Mouse (Mus musculus) MEL (cell line): ENCODE measurements around the gene Ostf1. TPM values are rescaled to one million over a fixed set of nuclear protein-coding genes. Genes with fewer than 3 reads are reported as not detected.

Experiments
- DNase-seq: peaks from one replicate; pipeline ENCODE4 v3.0.0; 2011; ENCODE audit warnings: low read depth, low spot score
- H3K27ac ChIP-seq: 2 replicates; pipeline ENCODE4 v1.5.1; 2012; ENCODE audit warnings: low read depth, mild to moderate bottlenecking, control low read depth, low read length, moderate library complexity; ENCODE audit not compliant: control insufficient read depth
- H3K27me3 ChIP-seq, 2 experiments: fragments of 150-350 bp in 1 of 2; sonication (generic) in 1 of 2; 2 replicates each; pipeline ENCODE4 v1.6.1; 2012; ENCODE audit warnings: low read length in 2 of 2, mild to moderate bottlenecking in 2 of 2, improper control_type of control experiment in 1 of 2, moderate library complexity in 1 of 2; ENCODE audit not compliant: insufficient read depth in 2 of 2, control insufficient read depth in 1 of 2
- H3K36me3 ChIP-seq, 2 experiments: 2 replicates each; pipeline ENCODE4 v1.6.1; 2012 to 2014; ENCODE audit warnings: low read length in 2 of 2, improper control_type of control experiment in 1 of 2, inconsistent platforms in 1 of 2, mild to moderate bottlenecking in 1 of 2; ENCODE audit not compliant: insufficient read depth in 2 of 2, control insufficient read depth in 1 of 2
- H3K4me1 ChIP-seq, 2 experiments: fragments of 150-350 bp in 1 of 2; sonication (generic) in 1 of 2; 2 replicates each; pipeline ENCODE4 v1.6.1; 2012; ENCODE audit warnings: low read length in 2 of 2, improper control_type of control experiment in 1 of 2, mild to moderate bottlenecking in 1 of 2; ENCODE audit not compliant: insufficient read depth in 2 of 2, control insufficient read depth in 1 of 2
- H3K4me3 ChIP-seq, 2 experiments: fragments of 150-350 bp in 1 of 2; sonication (generic) in 1 of 2; 2 replicates each; pipeline ENCODE4 v1.5.1; 2012; ENCODE audit warnings: low read depth in 2 of 2, low read length in 2 of 2, mild to moderate bottlenecking in 2 of 2, moderate library complexity in 2 of 2, control low read depth in 1 of 2, improper control_type of control experiment in 1 of 2; ENCODE audit not compliant: control insufficient read depth in 1 of 2, insufficient read depth in 1 of 2
- H3K79me2 ChIP-seq: 2 replicates; pipeline ENCODE4 v1.6.1; 2012; ENCODE audit warnings: mild to moderate bottlenecking, low read length, moderate library complexity; ENCODE audit not compliant: control insufficient read depth, poor library complexity, insufficient read depth
- H3K9ac ChIP-seq: 2 replicates; pipeline ENCODE4 v1.6.1; 2012; ENCODE audit warnings: low read depth, mild to moderate bottlenecking, control low read depth, low read length, moderate library complexity; ENCODE audit not compliant: control insufficient read depth, poor library complexity, severe bottlenecking
- H3K9me3 ChIP-seq: fragments of 150-350 bp; sonication (generic); replicated peaks from 2 replicates; pipeline ENCODE4 v1.6.1; 2012; ENCODE audit warnings: mild to moderate bottlenecking, low read length, improper control_type of control experiment, moderate library complexity; ENCODE audit not compliant: insufficient read depth
- CHD1 ChIP-seq: IDR thresholded peaks from 2 replicates; pipeline ENCODE4 v1.6.1; 2012; ENCODE audit warnings: low read depth, mild to moderate bottlenecking, inconsistent platforms, low read length, improper control_type of control experiment
- CHD2 ChIP-seq: IDR thresholded peaks from 2 replicates; pipeline ENCODE4 v1.6.1; 2011; ENCODE audit warnings: low read length, improper control_type of control experiment
- CTCF ChIP-seq, 3 experiments: IDR thresholded peaks in 2 of 3; conservative IDR thresholded peaks in 1 of 3; 2 replicates each; pipeline ENCODE4 v1.5.1; 2011 to 2012; ENCODE audit warnings: low read length in 3 of 3, low read depth in 2 of 3, mild to moderate bottlenecking in 2 of 3, improper control_type of control experiment in 1 of 3, inconsistent platforms in 1 of 3, mixed read lengths in 1 of 3, moderate library complexity in 1 of 3; ENCODE audit not compliant: control insufficient read depth in 1 of 3, insufficient read depth in 1 of 3, poor library complexity in 1 of 3, severe bottlenecking in 1 of 3
- E2F4 ChIP-seq: IDR thresholded peaks from 2 replicates; pipeline ENCODE4 v1.6.1; 2011; ENCODE audit warnings: low read depth, low read length, improper control_type of control experiment, borderline replicate concordance
- ELF1 ChIP-seq: IDR thresholded peaks from 2 replicates; pipeline ENCODE4 v1.6.1; 2014; ENCODE audit warnings: low read depth, mild to moderate bottlenecking, inconsistent platforms, low read length, improper control_type of control experiment, moderate library complexity
- EP300 ChIP-seq, 2 experiments: IDR thresholded peaks; 2 replicates each; pipeline ENCODE4 v1.6.1; 2011; ENCODE audit warnings: improper control_type of control experiment in 2 of 2, low read length in 2 of 2, low read depth in 1 of 2, mild to moderate bottlenecking in 1 of 2
- ETS1 ChIP-seq: IDR thresholded peaks from 2 replicates; pipeline ENCODE4 v1.6.1; 2012; ENCODE audit warnings: low read depth, mild to moderate bottlenecking, inconsistent platforms, low read length, improper control_type of control experiment, moderate library complexity
- GATA1 ChIP-seq: IDR thresholded peaks from 2 replicates; pipeline ENCODE4 v1.6.1; 2011; ENCODE audit warnings: low read depth, low read length, improper control_type of control experiment
- HCFC1 ChIP-seq: IDR thresholded peaks from 2 replicates; pipeline ENCODE4 v1.6.1; 2012; ENCODE audit warnings: low read depth, mild to moderate bottlenecking, inconsistent platforms, low read length, improper control_type of control experiment, moderate library complexity
- KAT2A ChIP-seq: conservative IDR thresholded peaks from 2 replicates; pipeline ENCODE4 v1.6.1; 2012; ENCODE audit warnings: low read depth, low read length, improper control_type of control experiment, inconsistent platforms
- MAFK ChIP-seq: IDR thresholded peaks from 2 replicates; pipeline ENCODE4 v1.6.1; 2011; ENCODE audit warnings: low read depth, mild to moderate bottlenecking, low read length, improper control_type of control experiment, borderline replicate concordance
- MAX ChIP-seq: IDR thresholded peaks from 2 replicates; pipeline ENCODE4 v1.6.1; 2011; ENCODE audit warnings: low read length, improper control_type of control experiment
- MEF2A ChIP-seq: IDR thresholded peaks from 2 replicates; pipeline ENCODE4 v1.6.1; 2014; ENCODE audit warnings: low read depth, mild to moderate bottlenecking, inconsistent platforms, low read length, improper control_type of control experiment; ENCODE audit not compliant: poor library complexity, insufficient replicate concordance, severe bottlenecking; ENCODE audit errors: extremely low read depth
- MXI1 ChIP-seq: IDR thresholded peaks from 2 replicates; pipeline ENCODE4 v1.6.1; 2011; ENCODE audit warnings: mild to moderate bottlenecking, low read depth, low read length, improper control_type of control experiment
- MYC ChIP-seq: IDR thresholded peaks from 2 replicates; pipeline ENCODE4 v1.6.1; 2011; ENCODE audit warnings: low read depth, mild to moderate bottlenecking, low read length, improper control_type of control experiment, moderate library complexity
- NELFE ChIP-seq: IDR thresholded peaks from 2 replicates; pipeline ENCODE4 v1.6.1; 2011; ENCODE audit warnings: low read depth, low read length, improper control_type of control experiment
- NRF1 ChIP-seq: IDR thresholded peaks from 2 replicates; pipeline ENCODE4 v1.6.1; 2014; ENCODE audit warnings: low read depth, mild to moderate bottlenecking, inconsistent platforms, low read length, improper control_type of control experiment, moderate library complexity; ENCODE audit not compliant: poor library complexity, insufficient read depth, severe bottlenecking
- POLR2AphosphoS5 ChIP-seq: IDR thresholded peaks from 2 replicates; pipeline ENCODE4 v1.6.1; 2012; ENCODE audit warnings: low read depth, borderline replicate concordance, mild to moderate bottlenecking, inconsistent platforms, low read length, moderate library complexity, mixed read lengths
- RAD21 ChIP-seq: IDR thresholded peaks from 2 replicates; pipeline ENCODE4 v1.6.1; 2011; ENCODE audit warnings: mild to moderate bottlenecking, low read depth, low read length, improper control_type of control experiment
- SIN3A ChIP-seq: IDR thresholded peaks from 2 replicates; pipeline ENCODE4 v1.6.1; 2012; ENCODE audit warnings: low read length, improper control_type of control experiment, inconsistent platforms
- SMC3 ChIP-seq: IDR thresholded peaks from 2 replicates; pipeline ENCODE4 v1.6.1; 2011; ENCODE audit warnings: low read depth, low read length, improper control_type of control experiment
- TAL1 ChIP-seq: IDR thresholded peaks from 2 replicates; pipeline ENCODE4 v1.6.1; 2012; ENCODE audit warnings: mild to moderate bottlenecking, inconsistent platforms, low read length, moderate library complexity, mixed read lengths
- TCF12 ChIP-seq: IDR thresholded peaks from 2 replicates; pipeline ENCODE4 v1.6.1; 2014; ENCODE audit warnings: low read depth, mild to moderate bottlenecking, inconsistent platforms, low read length, improper control_type of control experiment, moderate library complexity
- USF1 ChIP-seq: IDR thresholded peaks from 2 replicates; pipeline ENCODE4 v1.6.1; 2014; ENCODE audit warnings: low read depth, mild to moderate bottlenecking, inconsistent platforms, low read length, improper control_type of control experiment, moderate library complexity
- USF2 ChIP-seq, 2 experiments: IDR thresholded peaks; 2 replicates each; pipeline ENCODE4 v1.6.1; 2011 to 2012; ENCODE audit warnings: improper control_type of control experiment in 2 of 2, low read length in 2 of 2, borderline replicate concordance in 1 of 2, inconsistent platforms in 1 of 2, low read depth in 1 of 2, mild to moderate bottlenecking in 1 of 2; ENCODE audit not compliant: insufficient read depth in 1 of 2
- ZKSCAN1 ChIP-seq: IDR thresholded peaks from 2 replicates; pipeline ENCODE4 v1.6.1; 2012; ENCODE audit warnings: low read depth, mild to moderate bottlenecking, inconsistent platforms, low read length, improper control_type of control experiment, moderate library complexity
- ZMIZ1 ChIP-seq: IDR thresholded peaks from 2 replicates; pipeline ENCODE4 v1.6.1; 2012; ENCODE audit warnings: low read depth, mild to moderate bottlenecking, inconsistent platforms, low read length, improper control_type of control experiment, moderate library complexity
- polyA plus RNA-seq, 2 experiments: library from polyadenylated mRNA; stranded (reverse) in 1 of 2; unstranded in 1 of 2; fragments of >175 nt in 1 of 2; fragments of >200 nt in 1 of 2; gene quantifications; 2 replicates each; pipeline versions ENCODE4 v1.2.1 to v1.2.4; 2012; ENCODE audit warnings: low replicate concordance in 2 of 2, low read depth in 1 of 2; ENCODE audit not compliant: insufficient read length in 2 of 2, insufficient read depth in 1 of 2, missing spikeins in 1 of 2
- total RNA-seq: library from RNA; depleted of rRNA; stranded (reverse); fragments of 300-350 nt; gene quantifications from 2 replicates; pipeline ENCODE4 v1.2.3, GENCODE M21; 2012

Gene Ostf1
- total and polyA plus RNA-seq, 3 experiments = 117 to 162 TPM; not detected in 1

- no peak for TF ChIP-seq EP300 (IDR thresholded peaks at IDR 0.05; ENCODE audit: low read depth in 1 of 2, low read length in 2 of 2)
- TF ChIP-seq KAT2A = no peak
- TF ChIP-seq SIN3A = no peak; the same call in none of the 2 replicates
- TF ChIP-seq HCFC1 = peak; percentile 68; the same call in 1 of the 2 replicates
These were observed 39.0 kb upstream of the Ostf1 start, which contains the start of gene Carnmt1 (continued) for GRCm38 (mm10) chr19:18670608-18671007.

- no peak overlapping the region for H3K9ac ChIP-seq
- no peaks in the 10 kb centered on the region for H3K27me3 ChIP-seq
- H3K27ac ChIP-seq = no peak overlapping the region
- TF ChIP-seq USF1 (no peak), HCFC1 (no peak), ZKSCAN1 (no peak), CHD2 (no peak), MAX (no peak), E2F4 (no peak), MAFK (no peak), POLR2AphosphoS5 (no peak), ETS1 (no peak), ELF1 (no peak), CTCF (IDR thresholded peaks at IDR 0.05 in 2 of 3, conservative IDR thresholded peaks at IDR 0.05 in 1 of 3; ENCODE audit: control insufficient read depth in 1 of 3, insufficient read depth in 1 of 3, low read depth in 2 of 3, low read length in 3 of 3, poor library complexity in 1 of 3, severe bottlenecking in 1 of 3) (no peak), MXI1 (no peak), GATA1 (no peak)
- no peak for DNase-seq
- no peak overlapping the region for H3K4me3 ChIP-seq
- peaks cover 8 to 27% of the 10 kb centered on the region in 2 experiments for H3K4me1 ChIP-seq
- peaks cover 2 to 19% of the 10 kb centered on the region in 2 experiments; a peak in 3 of 4 replicates for H3K36me3 ChIP-seq
- no peaks in the 10 kb centered on the region for H3K9me3 ChIP-seq
- H3K79me2 ChIP-seq = peaks cover 31% of the 10 kb centered on the region
These were observed 37.9 kb upstream of the Ostf1 start for GRCm38 (mm10) chr19:18669551-18669950.

GRCm38 (mm10) chr19:18666966-18667365, 35.3 kb upstream of the Ostf1 start:
- DNase-seq = no peak
- Histone ChIP-seq H3K4me1 (peaks cover 3 to 22% of the 10 kb centered on the region in 2 experiments), H3K36me3 (peaks cover 0 to 13% of the 10 kb centered on the region in 2 experiments; a peak in 2 of 4 replicates), H3K27me3 (no peaks in the 10 kb centered on the region), H3K27ac (no peak overlapping the region), H3K9me3 (no peaks in the 10 kb centered on the region), H3K79me2 (peaks cover 12% of the 10 kb centered on the region), H3K9ac (no peak overlapping the region), H3K4me3 (no peak overlapping the region)
- TF ChIP-seq MYC = no peak
- TF ChIP-seq NRF1 = no peak
- no peak for TF ChIP-seq SMC3
- TF ChIP-seq CHD1 = no peak
- no peak for TF ChIP-seq MEF2A
- TF ChIP-seq ETS1 = no peak
- TF ChIP-seq RAD21 = no peak
- TF ChIP-seq NELFE = no peak
- TF ChIP-seq TCF12 = no peak
- no peak for TF ChIP-seq MAX
- no peak for TF ChIP-seq CHD2
- TF ChIP-seq ZMIZ1 = no peak
- no peak for TF ChIP-seq USF2 (IDR thresholded peaks at IDR 0.05; ENCODE audit: borderline replicate concordance in 1 of 2, insufficient read depth in 1 of 2, low read depth in 1 of 2, low read length in 2 of 2)
- no peak for TF ChIP-seq TAL1
- TF ChIP-seq USF1 = no peak
- TF ChIP-seq, all 39 proteins: peak for 0
